Mouse (Mus musculus) thymus, adult 18-20 months (tissue): ENCODE measurements at regions not wholly inside any gene's neighbourhood (a gene's known extent, or its start where the extent isn't known, plus 50 kb on each side); places are given as distances from the start of the nearest gene placed in this dataset.

Experiments
- DNase-seq, 2 experiments: peaks; one replicate each; pipeline ENCODE4 v3.0.0; 2022; ENCODE audit warnings: mixed read lengths in 2 of 2

GRCm38 (mm10) chr1:35842707-35843106 lies 225.5 kb upstream of the Hs6st1 start:
- no peak for DNase-seq

GRCm38 (mm10) chr1:35843566-35843965 lies 224.6 kb upstream of the Hs6st1 start:
- no peak for DNase-seq

DNA sequence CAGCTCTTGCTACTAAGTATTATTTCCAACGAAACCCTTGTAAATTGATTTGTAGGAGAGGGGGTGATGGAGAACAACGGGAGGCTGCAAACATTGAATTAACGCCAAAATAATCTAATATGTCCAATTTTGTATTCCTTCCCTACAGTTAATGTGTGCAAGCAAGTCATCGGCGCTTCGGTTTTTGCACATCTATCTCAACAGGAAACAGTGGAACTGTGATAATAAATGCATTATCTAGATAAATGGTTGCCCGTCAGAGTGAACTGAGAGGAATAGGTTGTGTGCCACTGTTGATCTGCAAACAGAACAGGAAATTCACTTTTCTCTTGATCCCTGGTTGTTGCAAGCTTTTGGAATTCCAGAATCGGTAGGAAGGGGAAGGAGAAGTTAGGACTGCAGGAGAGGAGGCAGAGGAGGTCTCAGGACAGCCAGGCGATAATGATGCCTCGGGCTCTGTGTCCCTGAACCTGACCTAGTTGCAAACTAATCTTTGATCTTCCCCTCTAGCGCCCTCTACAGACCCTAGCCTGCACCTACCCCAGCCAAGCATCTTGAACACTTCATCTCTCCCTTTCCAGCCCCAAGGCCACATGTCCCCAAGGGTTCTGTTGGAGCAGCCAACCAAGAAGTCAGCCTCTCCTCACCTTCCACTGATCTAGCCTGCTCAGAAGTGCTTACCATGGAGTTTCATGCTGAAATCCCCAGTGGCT lies 221.8 kb upstream of the Hs6st1 start:
- no peak for DNase-seq

- DNase-seq: no peak
These were observed 219.8 kb upstream of the Hs6st1 start for GRCm38 (mm10) chr1:35848160-35848954.

DNA sequence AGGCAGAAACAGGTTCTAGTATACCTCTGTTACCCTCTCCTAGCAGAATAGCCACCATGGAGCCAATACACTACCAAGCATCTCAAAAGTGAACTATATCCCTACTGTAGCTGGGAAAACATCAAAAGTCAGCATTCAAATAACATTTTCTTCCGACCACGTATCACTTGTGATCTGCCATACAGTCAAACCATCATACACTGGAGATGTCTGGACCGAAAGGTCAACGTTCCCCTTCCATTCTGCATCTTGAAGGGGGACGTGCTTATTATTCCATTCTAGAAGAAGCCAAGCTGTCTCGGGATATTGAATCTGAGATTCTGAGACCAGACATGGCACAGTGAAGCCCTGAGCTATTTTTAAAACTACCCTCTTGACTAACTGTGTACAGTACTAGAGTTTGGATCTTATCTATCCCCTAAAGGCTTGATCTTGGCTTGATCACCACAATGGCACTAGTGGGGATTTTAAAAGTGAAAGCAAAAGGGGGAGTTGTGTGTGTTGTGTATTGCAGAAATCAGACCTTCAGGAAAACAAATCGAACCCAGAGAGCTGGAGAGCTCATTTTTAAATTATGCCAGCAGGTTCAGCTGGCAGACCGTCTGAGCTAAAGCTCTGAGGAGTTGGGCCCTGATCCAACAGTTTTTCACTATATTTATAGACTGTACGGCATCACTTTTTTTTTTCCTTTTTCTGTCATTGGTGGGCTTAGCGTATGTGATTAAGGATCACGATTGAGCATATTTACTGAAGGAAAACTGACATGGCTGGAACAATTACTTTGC lies 218.6 kb upstream of the Hs6st1 start:
- no peak for DNase-seq

GRCm38 (mm10) chr1:35850191-35850545 lies 218.0 kb upstream of the Hs6st1 start:
- DNase-seq: no peak

DNA sequence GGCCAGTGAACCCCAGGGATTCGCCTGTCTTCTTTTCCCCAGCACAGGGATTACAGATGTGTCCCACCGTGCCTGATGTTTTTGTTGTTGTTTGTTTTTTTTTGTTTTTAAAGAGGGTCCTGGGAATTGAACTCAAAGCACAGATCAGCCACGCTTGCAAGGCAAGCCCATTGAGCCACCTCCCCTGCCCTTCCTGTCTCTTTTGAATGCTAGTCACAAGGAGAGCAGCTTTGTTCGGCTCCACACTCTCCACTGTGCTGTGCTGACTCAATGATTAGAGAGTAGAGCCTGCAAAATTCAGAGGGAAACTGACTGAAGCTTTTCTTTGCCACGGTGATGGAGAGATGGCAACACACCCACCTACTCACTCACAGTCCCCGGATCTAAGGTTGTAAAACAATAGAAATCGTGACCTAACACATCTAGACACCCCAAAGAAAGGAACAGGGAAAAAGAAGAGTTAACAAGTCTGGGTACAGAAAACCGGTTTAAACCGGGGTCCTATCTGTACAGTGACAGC lies 217.6 kb upstream of the Hs6st1 start:
- DNase-seq: no peak

GRCm38 (mm10) chr1:35851681-35852409 lies 216.4 kb upstream of the Hs6st1 start:
- no peak for DNase-seq

GRCm38 (mm10) chr1:35853018-35853417 lies 215.2 kb upstream of the Hs6st1 start:
- DNase-seq: no peak

DNA sequence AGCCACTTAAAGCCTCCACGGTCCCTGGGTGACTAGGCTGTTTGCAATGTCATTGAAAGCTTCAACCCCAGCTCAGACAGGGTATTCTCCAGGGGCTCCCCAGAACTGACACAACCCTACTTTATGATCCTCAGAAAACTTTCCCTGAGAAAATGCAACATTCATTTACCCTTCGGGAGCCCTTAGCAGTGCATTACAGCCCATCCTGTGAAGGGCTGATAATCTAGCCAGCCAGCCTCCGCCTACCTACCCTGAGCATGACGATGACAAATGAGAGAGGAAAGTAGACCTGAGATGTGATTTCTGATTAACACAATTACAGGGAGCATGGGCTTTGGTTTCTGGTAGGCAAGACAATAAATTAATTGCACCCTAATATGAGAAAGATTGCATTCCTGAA lies 212.6 kb upstream of the Hs6st1 start:
- DNase-seq: no peak

GRCm38 (mm10) chr1:35858342-35858741 lies 209.9 kb upstream of the Hs6st1 start:
- no peak for DNase-seq

- no peak for DNase-seq
These were observed 207.4 kb upstream of the Hs6st1 start for GRCm38 (mm10) chr1:35860779-35861178.

DNA sequence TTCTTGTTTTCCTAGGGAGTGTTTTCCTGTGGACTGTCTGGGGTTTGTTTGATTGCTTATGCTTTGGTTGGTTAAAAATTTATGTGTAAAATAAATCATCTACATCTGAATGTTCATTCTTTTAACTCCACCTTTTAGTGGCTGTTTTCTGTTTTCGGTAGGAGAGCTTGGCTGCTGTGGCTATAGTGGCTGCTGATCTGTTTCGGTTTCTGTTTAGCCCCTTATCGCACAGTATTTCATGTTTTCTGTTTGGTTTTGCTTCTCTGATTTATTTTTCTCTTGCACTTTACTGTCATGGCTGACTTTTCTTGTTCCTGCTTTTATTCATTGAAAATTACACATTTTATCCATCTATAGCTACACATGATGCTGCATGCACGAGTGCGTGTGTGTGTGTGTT lies 206.0 kb upstream of the Hs6st1 start:
- DNase-seq: no peak

- no peak for DNase-seq
These were observed 205.5 kb upstream of the Hs6st1 start for GRCm38 (mm10) chr1:35862661-35863060.

DNA sequence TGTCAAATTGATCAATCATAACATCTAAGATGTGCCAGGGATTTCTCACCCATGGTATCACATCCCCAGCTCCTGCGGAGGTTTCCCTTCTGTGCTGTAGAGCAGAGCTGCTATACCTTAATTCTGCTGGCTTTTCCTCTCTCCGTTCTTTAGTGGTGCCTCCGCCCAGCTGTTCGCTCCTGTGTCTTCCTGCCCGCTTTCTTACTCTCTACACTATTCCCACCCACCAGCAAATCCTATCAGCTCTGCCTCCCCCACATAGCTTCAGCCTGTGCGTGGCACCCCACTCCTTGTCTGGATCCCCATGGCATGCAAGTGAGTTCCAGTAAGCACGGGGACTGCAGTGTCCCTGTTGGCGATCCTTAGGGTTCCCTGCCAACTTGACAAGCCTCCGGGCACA lies 204.0 kb upstream of the Hs6st1 start:
- DNase-seq: no peak

DNA sequence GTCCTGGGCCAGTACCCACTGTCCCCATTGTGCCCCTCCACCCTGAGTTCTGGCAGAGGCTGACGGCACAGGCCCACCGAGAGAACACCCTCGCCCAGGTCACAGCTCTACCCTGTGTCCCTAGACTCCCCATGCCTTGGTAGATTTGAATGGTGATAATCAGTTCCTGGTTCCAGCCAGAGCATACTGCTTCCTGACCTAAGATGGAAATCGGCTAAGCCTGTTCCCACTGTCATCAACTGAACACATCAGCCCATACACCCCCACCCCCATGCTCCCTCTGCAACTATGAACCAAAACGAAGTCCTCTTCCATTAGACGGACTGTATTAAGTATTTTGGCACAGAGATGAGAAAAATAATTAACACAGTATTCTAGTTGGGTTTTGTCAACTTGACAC lies 202.9 kb upstream of the Hs6st1 start:
- no peak for DNase-seq

GRCm38 (mm10) chr1:35866643-35867042 lies 201.6 kb upstream of the Hs6st1 start:
- DNase-seq: no peak

GRCm38 (mm10) chr1:35869381-35870143 lies 198.6 kb upstream of the Hs6st1 start:
- DNase-seq: peak; percentile 39 to 69

DNA sequence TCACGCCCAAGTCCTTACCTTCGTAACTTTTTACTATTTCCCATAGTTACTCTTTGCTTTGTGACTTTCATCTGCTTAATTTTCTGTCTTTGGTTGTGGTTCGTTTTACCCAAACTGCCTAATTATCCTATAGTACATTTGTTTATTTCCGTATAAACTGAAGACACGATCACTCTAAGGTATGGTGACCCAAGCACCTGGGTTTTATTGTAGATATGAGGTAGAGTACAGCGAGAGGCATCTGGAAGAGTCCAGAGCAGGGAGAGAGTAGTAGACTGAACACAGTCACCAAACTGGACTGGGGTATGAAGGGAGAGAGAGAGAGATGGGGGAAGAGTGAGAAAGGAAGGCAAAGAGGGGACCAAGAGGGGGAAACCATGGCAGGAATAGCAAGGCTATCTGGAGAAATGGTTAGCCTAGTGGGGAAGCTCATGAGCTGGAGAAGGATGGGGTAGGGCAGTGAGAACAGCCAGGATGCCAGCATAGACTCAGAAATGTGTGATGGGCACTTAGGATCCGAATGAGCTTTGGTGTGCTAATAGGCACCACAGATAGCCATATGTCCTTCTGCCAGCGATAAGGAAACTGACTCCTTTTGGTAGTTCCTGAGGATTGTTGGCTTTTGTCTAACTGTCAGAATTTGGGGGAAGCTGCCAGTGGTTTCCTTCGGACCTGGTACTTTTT lies 197.9 kb upstream of the Hs6st1 start:
- no peak for DNase-seq

DNA sequence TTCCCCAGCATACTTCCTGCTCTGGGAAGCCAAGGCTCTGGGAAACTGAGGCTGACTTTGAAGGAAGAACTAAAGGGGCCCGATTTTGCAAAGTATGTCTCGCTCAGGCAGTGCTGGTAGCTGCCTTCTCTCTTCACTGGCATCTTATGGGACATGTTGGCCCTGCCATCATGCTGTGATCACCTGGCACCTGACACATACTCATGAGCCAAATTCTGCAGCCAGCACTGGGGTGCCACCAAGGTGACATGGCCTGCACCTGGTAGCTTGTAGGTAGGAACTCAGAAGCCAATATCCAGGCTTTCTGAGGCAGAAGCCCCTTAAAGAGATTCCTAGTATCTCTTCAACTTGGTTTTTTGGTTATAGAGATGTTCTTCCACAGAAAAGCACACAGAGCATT lies 195.2 kb upstream of the Hs6st1 start:
- DNase-seq: no peak

- no peak for DNase-seq
These were observed 192.9 kb upstream of the Hs6st1 start for GRCm38 (mm10) chr1:35875210-35875811.
